Mouse (Mus musculus): ENCODE results near the gene Plppr3. TPM values are rescaled to one million over a fixed set of nuclear protein-coding genes. Genes with fewer than 3 reads are reported as not detected.

Plppr3 gene
- polyA plus RNA-seq, 1 experiment from 2014 or later = 32.9 TPM

Small RNA genes within 50 kb of the gene (microRNA-seq; reads per million reads assigned to microRNA genes)
- not detected for gene Mir6910

Other genes with a start within 250 kb of the Plppr3 start
- 9.1 and 10.6 TPM in 2 replicates for gene Shc2, start 236.7 kb downstream of the Plppr3 start, polyA plus RNA-seq (2015; fragmentation: Nextera tagmentation; extraction: Ambion mirVana)
- gene Odf3l2, start 228.9 kb downstream of the Plppr3 start, polyA plus RNA-seq (2015; fragmentation: Nextera tagmentation; extraction: Ambion mirVana) = not detected in 2 replicates
- gene Madcam1, start 210.1 kb downstream of the Plppr3 start, polyA plus RNA-seq (2015; fragmentation: Nextera tagmentation; extraction: Ambion mirVana) = 36.4 and 41.1 TPM in 2 replicates
- gene Tpgs1, start 205.3 kb downstream of the Plppr3 start, polyA plus RNA-seq (2015; fragmentation: Nextera tagmentation; extraction: Ambion mirVana) = 58.2 and 59.3 TPM in 2 replicates
- 107 and 108 TPM in 2 replicates for gene Cdc34, start 192.4 kb downstream of the Plppr3 start, polyA plus RNA-seq (2015; fragmentation: Nextera tagmentation; extraction: Ambion mirVana)
- 0.40 and 0.57 TPM in 2 replicates for gene Gzmm, start 185.6 kb downstream of the Plppr3 start, polyA plus RNA-seq (2015; fragmentation: Nextera tagmentation; extraction: Ambion mirVana)
- gene Bsg, start 170.1 kb downstream of the Plppr3 start, polyA plus RNA-seq (2015; fragmentation: Nextera tagmentation; extraction: Ambion mirVana) = 1,050 and 1,128 TPM in 2 replicates
- gene Hcn2, start 158.0 kb downstream of the Plppr3 start, polyA plus RNA-seq (2015; fragmentation: Nextera tagmentation; extraction: Ambion mirVana) = 0.08 and 0.14 TPM in 2 replicates
- 33.9 and 38.7 TPM in 2 replicates for gene Polrmt, start 128.1 kb downstream of the Plppr3 start, polyA plus RNA-seq (2015; fragmentation: Nextera tagmentation; extraction: Ambion mirVana)
- 0.31 and 0.36 TPM in 2 replicates for gene Fgf22, start 119.6 kb downstream of the Plppr3 start, polyA plus RNA-seq (2015; fragmentation: Nextera tagmentation; extraction: Ambion mirVana)
- gene Rnf126, start 107.7 kb downstream of the Plppr3 start, polyA plus RNA-seq (2015; fragmentation: Nextera tagmentation; extraction: Ambion mirVana) = 87.8 and 88.1 TPM in 2 replicates
- gene Fstl3, start 97.4 kb downstream of the Plppr3 start, polyA plus RNA-seq (2015; fragmentation: Nextera tagmentation; extraction: Ambion mirVana) = 14.8 and 15.5 TPM in 2 replicates
- 0.23 and 0.31 TPM in 2 replicates for gene Prss57, start 83.7 kb downstream of the Plppr3 start, polyA plus RNA-seq (2015; fragmentation: Nextera tagmentation; extraction: Ambion mirVana)
- gene Palm, start 81.1 kb downstream of the Plppr3 start, polyA plus RNA-seq (2015; fragmentation: Nextera tagmentation; extraction: Ambion mirVana) = 53.3 and 54.1 TPM in 2 replicates
- 50.0 and 67.2 TPM in 2 replicates for gene Misp, start 53.6 kb downstream of the Plppr3 start, polyA plus RNA-seq (2015; fragmentation: Nextera tagmentation; extraction: Ambion mirVana)
- 295 and 299 TPM in 2 replicates for gene Ptbp1, start 20.2 kb downstream of the Plppr3 start, polyA plus RNA-seq (2015; fragmentation: Nextera tagmentation; extraction: Ambion mirVana)
- gene Prtn3, start 158 bp downstream of the Plppr3 start, polyA plus RNA-seq (2015; fragmentation: Nextera tagmentation; extraction: Ambion mirVana) = 5.2 and 10.6 TPM in 2 replicates
- 3.8 and 11.1 TPM in 2 replicates for gene Elane, start 11.6 kb upstream of the Plppr3 start, polyA plus RNA-seq (2015; fragmentation: Nextera tagmentation; extraction: Ambion mirVana)
- not detected in 2 replicates for gene Cfd, start 16.2 kb upstream of the Plppr3 start, polyA plus RNA-seq (2015; fragmentation: Nextera tagmentation; extraction: Ambion mirVana)
- 43.6 and 47.8 TPM in 2 replicates for gene Med16, start 34.3 kb upstream of the Plppr3 start, polyA plus RNA-seq (2015; fragmentation: Nextera tagmentation; extraction: Ambion mirVana)
- 4.4 and 13.3 TPM in 2 replicates for gene Gm26602, start 36.2 kb upstream of the Plppr3 start, polyA plus RNA-seq (2015; fragmentation: Nextera tagmentation; extraction: Ambion mirVana)
- gene Kiss1r, start 42.3 kb upstream of the Plppr3 start, polyA plus RNA-seq (2015; fragmentation: Nextera tagmentation; extraction: Ambion mirVana) = 0.83 and 0.94 TPM in 2 replicates
- 137 and 140 TPM in 2 replicates for gene R3hdm4, start 46.6 kb upstream of the Plppr3 start, polyA plus RNA-seq (2015; fragmentation: Nextera tagmentation; extraction: Ambion mirVana)
- 9.8 and 10.0 TPM in 2 replicates for gene Arid3a, start 52.4 kb upstream of the Plppr3 start, polyA plus RNA-seq (2015; fragmentation: Nextera tagmentation; extraction: Ambion mirVana)
- gene Wdr18, start 85.5 kb upstream of the Plppr3 start, polyA plus RNA-seq (2015; fragmentation: Nextera tagmentation; extraction: Ambion mirVana) = 86.0 and 86.2 TPM in 2 replicates
- gene Grin3b, start 96.1 kb upstream of the Plppr3 start, polyA plus RNA-seq (2015; fragmentation: Nextera tagmentation; extraction: Ambion mirVana) = 0.27 and 0.34 TPM in 2 replicates
- gene Tmem259, start 109.7 kb upstream of the Plppr3 start, polyA plus RNA-seq (2015; fragmentation: Nextera tagmentation; extraction: Ambion mirVana) = 20.6 and 21.3 TPM in 2 replicates
- 274 and 279 TPM in 2 replicates for gene Cnn2, start 114.0 kb upstream of the Plppr3 start, polyA plus RNA-seq (2015; fragmentation: Nextera tagmentation; extraction: Ambion mirVana)
- gene Abca7, start 121.9 kb upstream of the Plppr3 start, polyA plus RNA-seq (2015; fragmentation: Nextera tagmentation; extraction: Ambion mirVana) = 4.2 and 4.8 TPM in 2 replicates
- gene Arhgap45, start 142.0 kb upstream of the Plppr3 start, polyA plus RNA-seq (2015; fragmentation: Nextera tagmentation; extraction: Ambion mirVana) = 9.1 and 10.0 TPM in 2 replicates
- 188 and 199 TPM in 2 replicates for gene Polr2e, start 165.2 kb upstream of the Plppr3 start, polyA plus RNA-seq (2015; fragmentation: Nextera tagmentation; extraction: Ambion mirVana)
- 500 and 567 TPM in 2 replicates for gene Gpx4, start 172.5 kb upstream of the Plppr3 start, polyA plus RNA-seq (2015; fragmentation: Nextera tagmentation; extraction: Ambion mirVana)
- gene Sbno2, start 230.9 kb upstream of the Plppr3 start, polyA plus RNA-seq (2015; fragmentation: Nextera tagmentation; extraction: Ambion mirVana) = 14.8 and 15.9 TPM in 2 replicates
- gene Stk11, start 241.2 kb upstream of the Plppr3 start, polyA plus RNA-seq (2015; fragmentation: Nextera tagmentation; extraction: Ambion mirVana) = 16.9 and 19.2 TPM in 2 replicates